16 mouse cellular contexts compared by ENCODE assay signal in genomic region chr1:152439874-152440273, GRCm38 (mm10). TPM values are rescaled to one million over a fixed set of nuclear protein-coding genes. Genes with fewer than 3 reads are reported as not detected.
"Had no signal": no experiment of that assay in that cellular context is flagged by ENCODE, and none has a peak within 500 bp of the region (broad histone marks: within the 10 kb centered on the region; RNA-seq: fewer than 3 reads in every experiment).

No protein-coding gene starts in this region.

- H3K27me3 ChIP-seq: liver, embryonic 15.5 days; neural tube, embryonic 13.5 days had no signal

- H3K4me2 ChIP-seq: liver, embryonic 11.5 days; liver, embryonic 15.5 days; lung, embryonic 14.5 days; midbrain, embryonic 11.5 days; neural tube, embryonic 13.5 days had no signal

- DNase-seq: kidney, adult 18-20 months; kidney, postnatal 10 days; kidney, postnatal 4 days; left cerebral cortex, postnatal 4 days; lung, embryonic 14.5 days; lung, postnatal 14 days; retina, postnatal 1 day; thymus, postnatal 36 days had no signal

- H3K27ac ChIP-seq: layer of hippocampus, adult 2 months; liver, embryonic 15.5 days; macrophage; neural tube, embryonic 13.5 days had no signal

- ATAC-seq: midbrain, embryonic 16.5 days had no signal

- H3K9me3 ChIP-seq: liver, embryonic 15.5 days; megakaryocyte, embryonic 14.5 days; neural tube, embryonic 13.5 days had no signal

- H3K4me3 ChIP-seq: layer of hippocampus, adult 2 months; liver, embryonic 15.5 days; megakaryocyte, embryonic 14.5 days; neural tube, embryonic 13.5 days had no signal

- H3K4me1 ChIP-seq: liver, embryonic 15.5 days; megakaryocyte, embryonic 14.5 days; neural tube, embryonic 13.5 days had no signal

- H3K36me3 ChIP-seq: liver, embryonic 15.5 days; neural tube, embryonic 13.5 days had no signal

- H3K9ac ChIP-seq: liver, embryonic 15.5 days; lung, embryonic 14.5 days; neural tube, embryonic 13.5 days had no signal

RNA-seq across cellular contexts. Expression of gene Colgalt2, which starts 40.2 kb away (rescaled TPM):
- polyA plus RNA-seq: macrophage had no signal
